Mouse (Mus musculus) heart, embryonic 14.5 days (tissue): Measurements from ENCODE around the gene Gcn1l1. TPM values are rescaled to one million over a fixed set of nuclear protein-coding genes. Genes with fewer than 3 reads are reported as not detected.
A peak's percentile ranks its signal among the peaks of the same experiment; 100 is the strongest.

Experiments used
- ATAC-seq: fragments of 200-750 bp; cut with Nextera tagmentation; 2 replicates; pipeline ENCODE4 v1.8.0; 2017; ENCODE audit warnings: low read depth, moderate TSS enrichment; ENCODE audit not compliant: insufficient number of reproducible peaks, insufficient read depth, low FRiP score
- H3K27ac ChIP-seq, 2 experiments: fragments of 200-500 bp in 1 of 2; fragments of 300-500 bp in 1 of 2; sonication (generic) in 1 of 2; replicated peaks in 1 of 2; 2 replicates each; pipeline ENCODE4 v1.5.1; 2012 to 2014; ENCODE audit warnings: low read depth in 2 of 2, low read length in 2 of 2, control low read depth in 1 of 2, mild to moderate bottlenecking in 1 of 2, mixed read lengths in 1 of 2; ENCODE audit not compliant: control insufficient read depth in 1 of 2, insufficient read depth in 1 of 2
- H3K27me3 ChIP-seq: fragments of 300-500 bp; sonication (generic); 2 replicates; pipeline ENCODE4 v1.6.1; 2014; ENCODE audit warnings: mild to moderate bottlenecking, low read length, control low read depth; ENCODE audit not compliant: control insufficient read depth, insufficient read depth
- H3K36me3 ChIP-seq: fragments of 300-500 bp; sonication (generic); 2 replicates; pipeline ENCODE4 v1.6.1; 2014; ENCODE audit warnings: mild to moderate bottlenecking, control low read depth, low read length, mixed read lengths; ENCODE audit not compliant: control insufficient read depth, insufficient read depth
- H3K4me1 ChIP-seq, 2 experiments: fragments of 200-500 bp in 1 of 2; fragments of 300-500 bp in 1 of 2; sonication (generic) in 1 of 2; 2 replicates each; pipeline ENCODE4 v1.6.1; 2012 to 2014; ENCODE audit warnings: low read length in 2 of 2, control low read depth in 1 of 2, mixed read lengths in 1 of 2; ENCODE audit not compliant: control insufficient read depth in 2 of 2, insufficient read depth in 2 of 2
- H3K4me2 ChIP-seq: fragments of 300-500 bp; sonication (generic); 2 replicates; pipeline ENCODE4 v1.6.1; 2014; ENCODE audit warnings: mild to moderate bottlenecking, low read length
- H3K4me3 ChIP-seq, 2 experiments: fragments of 200-500 bp in 1 of 2; fragments of 300-500 bp in 1 of 2; sonication (generic) in 1 of 2; 2 replicates each; pipeline ENCODE4 v1.5.1; 2012 to 2014; ENCODE audit warnings: low read length in 2 of 2, mild to moderate bottlenecking in 2 of 2, control low read depth in 1 of 2, low read depth in 1 of 2, moderate library complexity in 1 of 2; ENCODE audit not compliant: control insufficient read depth in 1 of 2, insufficient read depth in 1 of 2
- H3K9ac ChIP-seq: fragments of 300-500 bp; sonication (generic); 2 replicates; pipeline ENCODE4 v1.6.1; 2014; ENCODE audit warnings: mild to moderate bottlenecking, low read length
- H3K9me3 ChIP-seq: fragments of 300-500 bp; sonication (generic); 2 replicates; pipeline ENCODE4 v1.6.1; 2016; ENCODE audit warnings: low read length, control low read depth; ENCODE audit not compliant: control insufficient read depth
- WGBS: fragments of 180-500 bp; shearing (Covaris S2); extraction: QIAGEN DNeasy Blood & Tissue Kit; methylation state at CpG from one replicate; pipeline ENCODE4 v1.1.7; 2014; 5-methylcytosine and 5-hydroxymethylcytosine counted together
- polyA plus RNA-seq: library from polyadenylated mRNA; unstranded; fragments of >200 nt; fragmentation: Nextera tagmentation; extraction: Ambion mirVana; gene quantifications from 2 replicates; pipeline ENCODE4 v1.2.1, GENCODE M21; 2014

Gcn1l1 gene
- polyA plus RNA-seq, 1 experiment from 2014 or later: 26.3 TPM

GRCm38 (mm10) chr5:115545636-115546035, 19.4 kb upstream of the Gcn1l1 start:
- no peak overlapping the region for H3K27ac ChIP-seq
- ATAC-seq: no peak
- H3K4me3 ChIP-seq: no peak overlapping the region
- no peaks in the 10 kb centered on the region for H3K9me3 ChIP-seq
- H3K36me3 ChIP-seq: peaks cover 66% of the 10 kb centered on the region
- H3K27me3 ChIP-seq: no peaks in the 10 kb centered on the region
- no peak overlapping the region for H3K4me2 ChIP-seq
- H3K9ac ChIP-seq: no peak overlapping the region
- WGBS: 93% methylated on average over 14 of the region's 14 CpGs
- H3K4me1 ChIP-seq: peaks cover 25 to 34% of the 10 kb centered on the region in 2 experiments

DNA sequence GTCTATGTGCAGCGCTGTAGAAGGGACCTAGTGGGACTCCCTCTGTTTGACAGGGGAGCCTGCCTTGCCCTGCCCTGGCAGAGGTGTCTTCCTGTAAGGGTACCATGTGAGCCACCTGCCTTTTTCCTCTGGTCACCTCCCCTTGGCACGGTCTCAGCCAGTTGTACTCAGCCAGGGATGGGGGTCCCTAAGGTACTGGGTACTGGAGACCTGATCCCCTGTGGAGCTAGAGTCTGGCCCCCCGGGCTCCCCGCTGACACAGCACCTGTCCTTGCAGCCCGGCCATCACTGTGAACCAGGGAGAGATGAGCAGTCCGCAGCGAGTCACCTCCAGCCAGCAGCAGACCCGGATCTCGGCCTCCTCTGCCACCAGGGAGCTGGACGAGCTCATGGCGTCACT, 18.5 kb upstream of the Gcn1l1 start:
- 68% methylated on average over 11 of the region's 11 CpGs for WGBS
- Histone ChIP-seq H3K36me3 (peaks cover 75% of the 10 kb centered on the region), H3K27me3 (no peaks in the 10 kb centered on the region), H3K4me1 (peaks cover 25 to 34% of the 10 kb centered on the region in 2 experiments), H3K9me3 (no peaks in the 10 kb centered on the region), H3K4me2 (no peak overlapping the region), H3K9ac (peak overlapping the region; percentile 25; the same call in 1 of the 2 replicates), H3K27ac (no peak overlapping the region; a peak in 1 of 4 replicates), H3K4me3 (no peak overlapping the region)
- no peak for ATAC-seq

- Histone ChIP-seq H3K9ac (peak overlapping the region; percentile 25; the same call in 1 of the 2 replicates), H3K36me3 (peaks cover 80% of the 10 kb centered on the region)
Observed at GRCm38 (mm10) chr5:115547014-115547413, 18.0 kb upstream of the Gcn1l1 start.

GRCm38 (mm10) chr5:115547421-115547820, 17.6 kb upstream of the Gcn1l1 start:
- no peaks in the 10 kb centered on the region for H3K27me3 ChIP-seq
- 83% methylated on average over 7 of the region's 7 CpGs for WGBS
- no peak overlapping the region for H3K4me3 ChIP-seq
- H3K9ac ChIP-seq: peak overlapping the region; percentile 25; the same call in 1 of the 2 replicates
- no peak overlapping the region for H3K4me2 ChIP-seq
- no peaks in the 10 kb centered on the region for H3K9me3 ChIP-seq
- H3K4me1 ChIP-seq: peaks cover 24 to 30% of the 10 kb centered on the region in 2 experiments
- no peak for ATAC-seq
- H3K36me3 ChIP-seq: peaks cover 84% of the 10 kb centered on the region
- H3K27ac ChIP-seq: no peak overlapping the region

More at GRCm38 (mm10) chr5:115547014-115547413, 18.0 kb upstream of the Gcn1l1 start:
- 0 out of 4 replicates have a peak overlapping the region, but pooled peaks of 1 of the 2 experiments have one; percentile 9 for H3K27ac ChIP-seq
- no peaks in the 10 kb centered on the region for H3K9me3 ChIP-seq
- H3K4me1 ChIP-seq: peaks cover 25 to 33% of the 10 kb centered on the region in 2 experiments
- H3K4me3 ChIP-seq: no peak overlapping the region
- H3K4me2 ChIP-seq: no peak overlapping the region
- no peaks in the 10 kb centered on the region for H3K27me3 ChIP-seq
- ATAC-seq: no peak
- 59% methylated on average over 6 of the region's 6 CpGs for WGBS

- Histone ChIP-seq H3K4me2 (no peak overlapping the region), H3K27ac (no peak overlapping the region), H3K27me3 (no peaks in the 10 kb centered on the region), H3K4me1 (peaks cover 11 to 17% of the 10 kb centered on the region in 2 experiments), H3K36me3 (peaks cover 97% of the 10 kb centered on the region), H3K4me3 (no peak overlapping the region), H3K9ac (no peak overlapping the region), H3K9me3 (no peaks in the 10 kb centered on the region)
- 88% methylated on average over 18 of the region's 18 CpGs for WGBS
- ATAC-seq: no peak
Observed at GRCm38 (mm10) chr5:115548501-115549285, 16.4 kb upstream of the Gcn1l1 start.

- H3K9me3 ChIP-seq: no peaks in the 10 kb centered on the region
- no peak for ATAC-seq
- H3K36me3 ChIP-seq: peaks cover 98% of the 10 kb centered on the region
- no peak overlapping the region for H3K4me2 ChIP-seq
- H3K27me3 ChIP-seq: no peaks in the 10 kb centered on the region
- no peak overlapping the region for H3K4me3 ChIP-seq
- peaks cover 2 to 4% of the 10 kb centered on the region in 2 experiments; a peak in 1 of 4 replicates for H3K4me1 ChIP-seq
- 77% methylated on average over 11 of the region's 11 CpGs for whole genome bisulfite sequencing
- H3K9ac ChIP-seq: no peak overlapping the region
- no peak overlapping the region for H3K27ac ChIP-seq
Observed at GRCm38 (mm10) chr5:115550482-115551005, 14.5 kb upstream of the Gcn1l1 start.

DNA sequence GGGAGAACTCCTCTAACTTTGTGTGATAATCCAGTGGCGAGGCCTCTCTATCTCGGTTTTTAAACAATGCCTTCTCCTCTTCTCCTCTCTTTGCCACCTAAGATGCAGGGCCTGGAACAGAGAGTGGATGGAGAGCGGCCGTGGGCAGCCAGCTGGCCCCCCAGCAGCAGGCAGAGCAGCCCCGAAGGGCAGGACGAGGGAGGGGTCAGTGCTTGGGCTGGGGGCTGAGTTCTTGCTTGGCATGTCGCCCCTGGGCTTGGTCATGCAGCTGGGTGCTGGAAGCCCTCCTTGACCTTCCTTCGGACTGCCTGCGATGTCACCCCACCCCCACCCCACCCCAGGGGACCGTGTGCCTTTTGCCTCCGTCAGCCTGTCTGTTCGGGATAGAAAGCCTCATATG, 13.7 kb upstream of the Gcn1l1 start:
- no peak for ATAC-seq
- Histone ChIP-seq H3K27me3 (no peaks in the 10 kb centered on the region), H3K36me3 (peaks cover 89% of the 10 kb centered on the region), H3K9ac (no peak overlapping the region), H3K4me3 (no peak overlapping the region), H3K27ac (no peak overlapping the region), H3K4me2 (no peak overlapping the region), H3K9me3 (no peaks in the 10 kb centered on the region), H3K4me1 (peaks cover 2 to 4% of the 10 kb centered on the region in 2 experiments; a peak in 2 of 4 replicates)
- 74% methylated on average over 12 of the region's 12 CpGs for WGBS
